Mouse (Mus musculus) naive thymus-derived CD4-positive, alpha-beta T cell, adult 2 months (primary cell): Measurements from ENCODE around the gene Itgb8.

Source experiments
- DNase-seq: peaks from one replicate; pipeline ENCODE4 v3.0.0-alpha.2; 2011; ENCODE audit warnings: low read depth

The Itgb8 gene

GRCm38 (mm10) chr12:119238696-119239415, at the start of gene Itgb8:
Gene Itgb8, minus strand, starts transcription at chr12:119238802.
- DNase-seq, result peak; percentile 25

GRCm38 (mm10) chr12:119276282-119276681, 37.7 kb upstream of the Itgb8 start:
- DNase-seq, result no peak

GRCm38 (mm10) chr12:119273605-119274004, 35.0 kb upstream of the Itgb8 start:
- no peak for DNase-seq

- no peak for DNase-seq
These were observed 33.4 kb upstream of the Itgb8 start for GRCm38 (mm10) chr12:119271964-119272363.

- DNase-seq, result no peak
These were observed 31.4 kb upstream of the Itgb8 start for GRCm38 (mm10) chr12:119270036-119270435.

GRCm38 (mm10) chr12:119268723-119269122, 30.1 kb upstream of the Itgb8 start:
- DNase-seq, result no peak

GRCm38 (mm10) chr12:119264506-119264905, 25.9 kb upstream of the Itgb8 start:
- no peak for DNase-seq

GRCm38 (mm10) chr12:119248581-119248980, 10.0 kb upstream of the Itgb8 start:
- no peak for DNase-seq

- no peak for DNase-seq
These were observed 2.5 kb upstream of the Itgb8 start for GRCm38 (mm10) chr12:119241071-119241470.

GRCm38 (mm10) chr12:119237921-119238695, 494 bp downstream of the Itgb8 start:
- DNase-seq, result peak; percentile 12

- DNase-seq, result no peak
These were observed 1.2 kb downstream of the Itgb8 start for GRCm38 (mm10) chr12:119237241-119237920.

GRCm38 (mm10) chr12:119231831-119232230, 6.8 kb downstream of the Itgb8 start:
- DNase-seq, result no peak

- no peak for DNase-seq
These were observed 8.2 kb downstream of the Itgb8 start for GRCm38 (mm10) chr12:119230444-119230843.

GRCm38 (mm10) chr12:119229601-119230000, 9.0 kb downstream of the Itgb8 start:
- no peak for DNase-seq

- DNase-seq, result no peak
These were observed 10.7 kb downstream of the Itgb8 start for GRCm38 (mm10) chr12:119227898-119228297.

GRCm38 (mm10) chr12:119224699-119225098, 13.9 kb downstream of the Itgb8 start:
- no peak for DNase-seq

GRCm38 (mm10) chr12:119219409-119219808, 19.2 kb downstream of the Itgb8 start:
- no peak for DNase-seq

- DNase-seq, result no peak
These were observed 20.8 kb downstream of the Itgb8 start for GRCm38 (mm10) chr12:119217700-119218265.

GRCm38 (mm10) chr12:119215225-119215624, 23.4 kb downstream of the Itgb8 start:
- DNase-seq, result no peak

GRCm38 (mm10) chr12:119211533-119211932, 27.1 kb downstream of the Itgb8 start:
- DNase-seq, result no peak

GRCm38 (mm10) chr12:119210590-119210989, 28.0 kb downstream of the Itgb8 start:
- no peak for DNase-seq

GRCm38 (mm10) chr12:119210073-119210425, 28.6 kb downstream of the Itgb8 start:
- no peak for DNase-seq
